Mouse (Mus musculus) CH12.LX (cell line): ENCODE results near the gene Bend3. TPM values are rescaled to one million over a fixed set of nuclear protein-coding genes. Genes with fewer than 3 reads are reported as not detected.

Source experiments
- DNase-seq: peaks from one replicate; pipeline ENCODE4 v3.0.0-alpha.2; 2013; ENCODE audit errors: extremely low read depth
- H3K27ac ChIP-seq: 2 replicates; pipeline ENCODE4 v1.5.1; 2012; ENCODE audit warnings: low read depth, mild to moderate bottlenecking, control low read depth, moderate library complexity; ENCODE audit not compliant: insufficient read depth
- H3K27me3 ChIP-seq: replicated peaks from 2 replicates; pipeline ENCODE3; 2012; ENCODE audit warnings: inconsistent platforms
- H3K36me3 ChIP-seq, 2 experiments: replicated peaks in 1 of 2; 2 replicates each; pipeline versions ENCODE3 to v1.6.1; 2012; ENCODE audit warnings: inconsistent platforms in 1 of 2, low read length in 1 of 2, mild to moderate bottlenecking in 1 of 2, mixed read lengths in 1 of 2, moderate library complexity in 1 of 2; ENCODE audit not compliant: control insufficient read depth in 1 of 2, insufficient read depth in 1 of 2
- H3K4me1 ChIP-seq, 2 experiments: 2 replicates each; pipeline ENCODE4 v1.6.1; 2012; ENCODE audit warnings: inconsistent platforms in 1 of 2, moderate library complexity in 1 of 2; ENCODE audit not compliant: insufficient read depth in 2 of 2, control insufficient read depth in 1 of 2
- H3K4me2 ChIP-seq: 2 replicates; pipeline ENCODE4 v1.6.1; 2012; ENCODE audit warnings: low read depth, mild to moderate bottlenecking, control low read depth; ENCODE audit not compliant: poor library complexity, insufficient read depth, severe bottlenecking
- H3K4me3 ChIP-seq, 3 experiments: fragments of 150-350 bp in 1 of 3; sonication (generic) in 1 of 3; replicated peaks in 1 of 3; 2 replicates each; pipeline versions ENCODE3 to v1.5.1; 2011 to 2012; ENCODE audit warnings: low read depth in 2 of 3, low read length in 2 of 3, mild to moderate bottlenecking in 2 of 3, moderate library complexity in 2 of 3, control low read depth in 1 of 3, improper control_type of control experiment in 1 of 3, inconsistent platforms in 1 of 3, mixed read lengths in 1 of 3; ENCODE audit not compliant: poor library complexity in 1 of 3
- H3K79me2 ChIP-seq: replicated peaks from 2 replicates; pipeline ENCODE4 v1.6.1; 2012; ENCODE audit warnings: mild to moderate bottlenecking, moderate library complexity; ENCODE audit not compliant: control insufficient read depth, poor library complexity, insufficient read depth, severe bottlenecking; ENCODE audit errors: extremely low read depth
- H3K9ac ChIP-seq: 2 replicates; pipeline ENCODE4 v1.6.1; 2012; ENCODE audit warnings: low read depth, mild to moderate bottlenecking, control low read depth, moderate library complexity; ENCODE audit not compliant: insufficient read depth
- H3K9me3 ChIP-seq: replicated peaks from 2 replicates; pipeline ENCODE3; 2012; ENCODE audit warnings: low read length, inconsistent platforms, mixed read lengths
- BHLHE40 ChIP-seq: IDR thresholded peaks from 2 replicates; pipeline ENCODE4 v1.6.1; 2011; ENCODE audit warnings: mild to moderate bottlenecking, low read depth, low read length, improper control_type of control experiment
- CHD2 ChIP-seq: IDR thresholded peaks from 2 replicates; pipeline ENCODE4 v1.6.1; 2011; ENCODE audit warnings: low read length, improper control_type of control experiment
- E2F4 ChIP-seq: IDR thresholded peaks from 2 replicates; pipeline ENCODE4 v1.6.1; 2011; ENCODE audit warnings: low read depth, low read length, improper control_type of control experiment; ENCODE audit not compliant: insufficient replicate concordance
- EP300 ChIP-seq: IDR thresholded peaks from 2 replicates; pipeline ENCODE4 v1.6.1; 2011; ENCODE audit warnings: low read length, improper control_type of control experiment
- ETS1 ChIP-seq: conservative IDR thresholded peaks from 2 replicates; pipeline ENCODE4 v1.6.1; 2012; ENCODE audit warnings: low read depth, mild to moderate bottlenecking, inconsistent platforms, low read length, improper control_type of control experiment, moderate library complexity
- GABPA ChIP-seq: IDR thresholded peaks from 2 replicates; pipeline ENCODE4 v1.6.1; 2012; ENCODE audit warnings: low read depth, low read length, improper control_type of control experiment, inconsistent platforms; ENCODE audit not compliant: insufficient replicate concordance
- IRF4 ChIP-seq: IDR thresholded peaks from 2 replicates; pipeline ENCODE4 v1.6.1; 2014; ENCODE audit warnings: low read depth, mild to moderate bottlenecking, inconsistent platforms, low read length, improper control_type of control experiment
- JUN ChIP-seq: IDR thresholded peaks from 2 replicates; pipeline ENCODE4 v1.6.1; 2011; ENCODE audit warnings: low read depth, mild to moderate bottlenecking, low read length, improper control_type of control experiment, moderate library complexity; ENCODE audit not compliant: insufficient read depth
- MEF2A ChIP-seq: IDR thresholded peaks from 2 replicates; pipeline ENCODE4 v1.6.1; 2014; ENCODE audit warnings: low read depth, mild to moderate bottlenecking, inconsistent platforms, low read length, improper control_type of control experiment, borderline replicate concordance
- MXI1 ChIP-seq: IDR thresholded peaks from 2 replicates; pipeline ENCODE4 v1.6.1; 2011; ENCODE audit warnings: mild to moderate bottlenecking, low read depth, low read length, improper control_type of control experiment
- POLR2AphosphoS2 ChIP-seq: IDR thresholded peaks from 2 replicates; pipeline ENCODE4 v1.6.1; 2011; ENCODE audit warnings: low read depth, low read length, improper control_type of control experiment
- RCOR1 ChIP-seq: conservative IDR thresholded peaks from 2 replicates; pipeline ENCODE4 v1.6.1; 2012; ENCODE audit warnings: low read depth, mild to moderate bottlenecking, inconsistent platforms, low read length, improper control_type of control experiment
- SIN3A ChIP-seq: IDR thresholded peaks from 2 replicates; pipeline ENCODE4 v1.6.1; 2012; ENCODE audit warnings: low read length, improper control_type of control experiment, inconsistent platforms
- TCF12 ChIP-seq: IDR thresholded peaks from 2 replicates; pipeline ENCODE4 v1.6.1; 2014; ENCODE audit warnings: low read depth, mild to moderate bottlenecking, inconsistent platforms, low read length, improper control_type of control experiment
- USF1 ChIP-seq: IDR thresholded peaks from 2 replicates; pipeline ENCODE4 v1.6.1; 2014; ENCODE audit warnings: low read depth, mild to moderate bottlenecking, inconsistent platforms, low read length, improper control_type of control experiment
- ZKSCAN1 ChIP-seq: IDR thresholded peaks from 2 replicates; pipeline ENCODE4 v1.6.1; 2012; ENCODE audit warnings: low read depth, inconsistent platforms, low read length, improper control_type of control experiment, borderline replicate concordance
- ZMIZ1 ChIP-seq: IDR thresholded peaks from 2 replicates; pipeline ENCODE4 v1.6.1; 2012; ENCODE audit warnings: low read depth, mild to moderate bottlenecking, inconsistent platforms, low read length, improper control_type of control experiment
- ZNF384 ChIP-seq: IDR thresholded peaks from 2 replicates; pipeline ENCODE4 v1.6.1; 2012; ENCODE audit warnings: low read depth, low read length, improper control_type of control experiment, inconsistent platforms
- dilution Hi-C: fragments of 300-500 bp; cut with MboI; formaldehyde crosslinking; loops from 2 replicates; pipeline ENCODE4 v1.14.3; 2020; ENCODE audit warnings: low sequenced_read_pairs; ENCODE audit not compliant: extremely low pct_unique_long_range_greater_than_20kb, extremely low pct_ligation_motif_present
- in situ Hi-C: fragments of 300-500 bp; cut with MboI; formaldehyde crosslinking; loops from 3 replicates; pipeline ENCODE4 v1.14.3; 2019; ENCODE audit warnings: low sequenced_read_pairs, low pct_ligation_motif_present, low pct_unique_long_range_greater_than_20kb, mixed read lengths
- polyA plus RNA-seq: library from polyadenylated mRNA; unstranded; fragments of >175 nt; gene quantifications from 2 replicates; pipeline ENCODE4 v1.2.1, GENCODE M21; 2012; ENCODE audit warnings: low read depth; ENCODE audit not compliant: insufficient read length
- total RNA-seq, 2 experiments: library from RNA; depleted of rRNA; stranded (reverse); fragments of 300-350 nt in 1 of 2; fragments of >200 nt in 1 of 2; gene quantifications; 2 replicates each; pipeline ENCODE4 v1.2.3; 2012 to 2014

Bend3 gene
- total and polyA plus RNA-seq, 3 experiments = 7.4 to 18.9 (median 8.7) TPM

GRCm38 (mm10) chr10:43490846-43491245 lies 12.2 kb downstream of the Bend3 start:
- Histone ChIP-seq H3K36me3 (peaks cover 11 to 40% of the 10 kb centered on the region in 2 experiments), H3K9me3 (peaks cover 4% of the 10 kb centered on the region), H3K4me1 (peaks cover 20 to 58% of the 10 kb centered on the region in 2 experiments), H3K27me3 (no peaks in the 10 kb centered on the region), H3K79me2 (peaks cover 27% of the 10 kb centered on the region), H3K4me2 (no peak overlapping the region), H3K9ac (no peak overlapping the region), H3K4me3 (no peak overlapping the region), H3K27ac (no peak overlapping the region)
- DNase-seq = no peak
- dilution Hi-C loops = no loop called here
- TF ChIP-seq BHLHE40 (no peak), USF1 (peak; percentile 29)
- in situ Hi-C loops = no loop called here

GRCm38 (mm10) chr10:43502599-43502998 lies 24.0 kb downstream of the Bend3 start:
- no peak for DNase-seq
- Histone ChIP-seq H3K4me1 (peaks cover 2 to 31% of the 10 kb centered on the region in 2 experiments; a peak in 2 of 4 replicates), H3K4me3 (no peak overlapping the region), H3K4me2 (no peak overlapping the region), H3K36me3 (peaks cover 19 to 73% of the 10 kb centered on the region in 2 experiments), H3K27ac (no peak overlapping the region), H3K9ac (no peak overlapping the region), H3K79me2 (no peaks in the 10 kb centered on the region), H3K27me3 (no peaks in the 10 kb centered on the region), H3K9me3 (peaks cover 2% of the 10 kb centered on the region)
- dilution Hi-C loops = no loop called here
- in situ Hi-C loops = no loop called here
- TF ChIP-seq E2F4 (no peak), JUN (no peak), IRF4 (no peak), ETS1 (no peak), MEF2A (no peak), GABPA (no peak), MXI1 (no peak), ZKSCAN1 (no peak), SIN3A (no peak), CHD2 (no peak), ZMIZ1 (no peak)

GRCm38 (mm10) chr10:43504291-43504690 lies 25.7 kb downstream of the Bend3 start:
- H3K9me3 ChIP-seq = no peaks in the 10 kb centered on the region
- DNase-seq = peak; percentile 32
- no peaks in the 10 kb centered on the region for H3K79me2 ChIP-seq
- in situ Hi-C loops = no loop called here
- peaks cover 8 to 68% of the 10 kb centered on the region in 2 experiments for H3K36me3 ChIP-seq
- TF ChIP-seq E2F4 = no peak
- no peak for TF ChIP-seq RCOR1
- TF ChIP-seq EP300 = peak; percentile 39; the same call in 1 of the 2 replicates
- no peak for TF ChIP-seq ZKSCAN1
- TF ChIP-seq POLR2AphosphoS2 = no peak
- peak; percentile 78 for TF ChIP-seq ZNF384
- TF ChIP-seq TCF12 = 0 out of 2 replicates have a peak, but pooled peaks have one; percentile 51
- TF ChIP-seq IRF4 = peak; percentile 64
- TF ChIP-seq, all 38 proteins: peak for 4
- dilution Hi-C loops = no loop called here
- H3K4me2 ChIP-seq = no peak overlapping the region
- H3K4me3 ChIP-seq = no peak overlapping the region
- no peaks in the 10 kb centered on the region for H3K27me3 ChIP-seq
- no peak overlapping the region for H3K9ac ChIP-seq
- H3K27ac ChIP-seq = no peak overlapping the region
- peaks cover 2 to 31% of the 10 kb centered on the region in 2 experiments; a peak in 2 of 4 replicates for H3K4me1 ChIP-seq
